Mouse (Mus musculus): ENCODE measurements around the gene Gm525. TPM values are rescaled to one million over a fixed set of nuclear protein-coding genes. Genes with fewer than 3 reads are reported as not detected.
"Not testable (repeated sequence)": the region's sequence is repeated elsewhere in the genome, so short reads cannot be mapped to it uniquely, and the experiment has no call there.

Gene Gm525
- total RNA-seq (2021) = not detected

- DNase-seq = no peak
- intact Hi-C loops (cut with DNase I) = no loop called here
Observed at GRCm38 (mm10) chr11:89073541-89073940, at the start of gene Gm525. Gene Gm525 (plus strand): TSS chr11:89073841.

- DNase-seq = peak; percentile 81
Observed at GRCm38 (mm10) chr11:89024181-89024881, 49.3 kb upstream of the Gm525 start.

GRCm38 (mm10) chr11:89025603-89026002, 48.0 kb upstream of the Gm525 start:
- DNase-seq = no peak
- intact Hi-C loops (cut with DNase I) = no loop called here

More at GRCm38 (mm10) chr11:89024181-89024881, 49.3 kb upstream of the Gm525 start:
- intact Hi-C loops (cut with DNase I) = no loop called here

GRCm38 (mm10) chr11:89026117-89026516, 47.5 kb upstream of the Gm525 start:
- DNase-seq = no peak
- intact Hi-C loops (cut with DNase I) = no loop called here

GRCm38 (mm10) chr11:89027955-89028361, 45.7 kb upstream of the Gm525 start:
- no peak for DNase-seq
- intact Hi-C loops (cut with DNase I) = no loop called here

GRCm38 (mm10) chr11:89028871-89029405, 44.7 kb upstream of the Gm525 start:
- intact Hi-C loops (cut with DNase I) = no loop called here
- DNase-seq = no peak

GRCm38 (mm10) chr11:89030552-89030951, 43.1 kb upstream of the Gm525 start:
- DNase-seq = no peak
- intact Hi-C loops (cut with DNase I) = no loop called here

- DNase-seq = no peak
- intact Hi-C loops (cut with DNase I) = no loop called here
Observed at GRCm38 (mm10) chr11:89031189-89031588, 42.5 kb upstream of the Gm525 start.

GRCm38 (mm10) chr11:89034592-89034991, 39.0 kb upstream of the Gm525 start:
- no peak for DNase-seq
- intact Hi-C loops (cut with DNase I) = no loop called here

- intact Hi-C loops (cut with DNase I) = no loop called here
- DNase-seq = no peak
Observed at GRCm38 (mm10) chr11:89035552-89035951, 38.1 kb upstream of the Gm525 start.

- intact Hi-C loops (cut with DNase I) = no loop called here
- DNase-seq = no peak
Observed at GRCm38 (mm10) chr11:89038496-89038895, 35.1 kb upstream of the Gm525 start.

GRCm38 (mm10) chr11:89039325-89039724, 34.3 kb upstream of the Gm525 start:
- DNase-seq = peak; percentile 45
- intact Hi-C loops (cut with DNase I) = no loop called here

- intact Hi-C loops (cut with DNase I) = loop anchor here (10.0 kb wide), 1 partner anchor 46 kb away; the partner anchor contains the start of gene Trim25
- not testable (repeated sequence) for DNase-seq
Observed at GRCm38 (mm10) chr11:89041073-89041472, 32.6 kb upstream of the Gm525 start.

- intact Hi-C loops (cut with DNase I) = loop anchor here (10.0 kb wide), 1 partner anchor 48 kb away; the partner anchor contains the start of gene Trim25
Observed at GRCm38 (mm10) chr11:89043046-89043445, 30.6 kb upstream of the Gm525 start.

GRCm38 (mm10) chr11:89045501-89045900, 28.1 kb upstream of the Gm525 start:
- intact Hi-C loops (cut with DNase I) = loop anchor here (10.0 kb wide), 1 partner anchor 51 kb away; the partner anchor contains the start of gene Trim25
- DNase-seq = not testable (repeated sequence)

More at GRCm38 (mm10) chr11:89043046-89043445, 30.6 kb upstream of the Gm525 start:
- no peak for DNase-seq

- no peak for DNase-seq
- intact Hi-C loops (cut with DNase I) = loop anchor here (10.0 kb wide), 1 partner anchor 51 kb away; the partner anchor contains the start of gene Trim25
Observed at GRCm38 (mm10) chr11:89046021-89046420, 27.6 kb upstream of the Gm525 start.

- intact Hi-C loops (cut with DNase I) = no loop called here
- no peak for DNase-seq
Observed at GRCm38 (mm10) chr11:89051767-89052166, 21.9 kb upstream of the Gm525 start.

- intact Hi-C loops (cut with DNase I) = no loop called here
- DNase-seq = no peak
Observed at GRCm38 (mm10) chr11:89055931-89056690, 17.5 kb upstream of the Gm525 start.

GRCm38 (mm10) chr11:89058515-89059270, 14.9 kb upstream of the Gm525 start:
- DNase-seq = no peak
- intact Hi-C loops (cut with DNase I) = no loop called here

GRCm38 (mm10) chr11:89059919-89060422, 13.7 kb upstream of the Gm525 start:
- peak; percentile 39 for DNase-seq
- intact Hi-C loops (cut with DNase I) = no loop called here

Measured in left cerebral cortex, postnatal 4 days (tissue).